Mouse (Mus musculus): ENCODE data around the gene Ppil4.

Ppil4 gene

GRCm38 (mm10) chr10:7864806-7865205, 72.1 kb downstream of the Ppil4 start:
- TF ChIP-seq GATA4 (IDR thresholded peaks at IDR 0.05; ENCODE audit: insufficient replicate concordance, low read length) = no peak

- TF ChIP-seq GATA4 (IDR thresholded peaks at IDR 0.05; ENCODE audit: insufficient replicate concordance, low read length) = no peak
These were observed 74.3 kb downstream of the Ppil4 start for GRCm38 (mm10) chr10:7866762-7867665.

GRCm38 (mm10) chr10:7867666-7868030, 75.0 kb downstream of the Ppil4 start:
- TF ChIP-seq GATA4 (IDR thresholded peaks at IDR 0.05; ENCODE audit: insufficient replicate concordance, low read length) = no peak

GRCm38 (mm10) chr10:7869746-7870145, 77.1 kb downstream of the Ppil4 start:
- TF ChIP-seq GATA4 (IDR thresholded peaks at IDR 0.05; ENCODE audit: insufficient replicate concordance, low read length) = no peak

- no peak for TF ChIP-seq GATA4 (IDR thresholded peaks at IDR 0.05; ENCODE audit: insufficient replicate concordance, low read length)
These were observed 78.1 kb downstream of the Ppil4 start for GRCm38 (mm10) chr10:7870571-7871315.

- TF ChIP-seq GATA4 (IDR thresholded peaks at IDR 0.05; ENCODE audit: insufficient replicate concordance, low read length) = no peak
These were observed 78.8 kb downstream of the Ppil4 start for GRCm38 (mm10) chr10:7871381-7872020.

All from liver, adult (tissue).